Mouse (Mus musculus) spleen, adult 2 months (tissue): Measurements from ENCODE around the gene Zdhhc5.

Experiments used
- CTCF ChIP-seq: fragments of 200-500 bp; IDR thresholded peaks from 2 replicates; pipeline ENCODE4 v1.5.1; 2011; ENCODE audit warnings: mild to moderate bottlenecking, inconsistent platforms; ENCODE audit not compliant: insufficient read depth, insufficient read length, insufficient replicate concordance; ENCODE audit errors: extremely low read depth
- POLR2A ChIP-seq: fragments of 200-500 bp; IDR thresholded peaks from 2 replicates; pipeline ENCODE4 v1.6.1; 2011; ENCODE audit warnings: low read depth, low read length, inconsistent platforms

DNA sequence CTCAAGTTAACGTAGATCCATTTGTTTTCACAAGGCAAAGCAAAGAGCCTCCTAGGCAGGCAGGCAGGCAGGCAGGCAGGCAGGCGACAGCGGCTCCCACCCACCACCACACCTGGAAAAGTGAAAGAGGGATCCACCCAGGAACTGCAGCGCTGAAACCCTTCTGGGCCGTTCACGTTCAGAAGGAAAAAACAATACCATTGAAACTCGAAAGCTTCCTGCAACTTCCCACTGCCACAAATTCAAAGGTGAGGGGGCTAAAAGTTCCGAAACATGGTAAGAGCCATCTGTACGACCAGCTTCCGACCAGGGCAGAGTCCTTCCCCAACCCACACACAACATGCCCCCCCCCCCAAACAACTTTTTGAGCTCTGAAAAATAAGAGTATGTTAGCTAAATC lies 65.3 kb downstream of the Zdhhc5 start:
- TF ChIP-seq POLR2A, result no peak
- TF ChIP-seq CTCF, result no peak
